Mouse (Mus musculus) mouse embryonic stem cell (cell line): ENCODE measurements around the gene Itga7.

Experiments used
- in situ Hi-C, 2 experiments: fragments of 300-500 bp; cut with MboI; formaldehyde crosslinking; loops; 1 replicate in 1 of 2; 3 replicates in 1 of 2; pipeline ENCODE4 v1.14.3; 2019 to 2020; ENCODE audit warnings: low sequenced_read_pairs in 2 of 2, low pct_unique_long_range_greater_than_20kb in 1 of 2, mixed read lengths in 1 of 2; ENCODE audit not compliant: unreplicated experiment in 1 of 2

Itga7 gene

DNA sequence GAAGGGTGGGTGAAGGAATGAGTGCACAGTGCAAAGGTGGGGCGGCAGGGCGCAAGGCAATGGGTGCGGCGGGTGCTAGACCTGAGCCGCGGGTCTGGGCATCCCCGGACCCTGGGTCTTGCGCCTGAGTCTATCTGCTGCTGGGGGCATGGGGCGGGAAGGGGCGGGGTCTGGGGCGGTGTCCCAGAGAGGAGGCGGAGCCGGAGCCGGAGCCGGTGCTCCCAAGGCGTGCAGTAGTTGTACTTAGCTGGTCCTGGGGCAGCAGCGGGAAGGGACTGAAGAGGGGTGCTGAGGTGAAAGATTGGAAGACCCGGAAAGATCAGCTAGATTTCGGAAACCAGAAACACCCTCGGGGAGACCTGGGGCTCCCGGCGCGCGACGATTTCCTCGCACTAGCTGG, at the start of gene Itga7:
Gene Itga7 (plus strand): TSS at position 245 of the 400 bp plus-strand sequence.
- in situ Hi-C loops, result no loop called here

DNA sequence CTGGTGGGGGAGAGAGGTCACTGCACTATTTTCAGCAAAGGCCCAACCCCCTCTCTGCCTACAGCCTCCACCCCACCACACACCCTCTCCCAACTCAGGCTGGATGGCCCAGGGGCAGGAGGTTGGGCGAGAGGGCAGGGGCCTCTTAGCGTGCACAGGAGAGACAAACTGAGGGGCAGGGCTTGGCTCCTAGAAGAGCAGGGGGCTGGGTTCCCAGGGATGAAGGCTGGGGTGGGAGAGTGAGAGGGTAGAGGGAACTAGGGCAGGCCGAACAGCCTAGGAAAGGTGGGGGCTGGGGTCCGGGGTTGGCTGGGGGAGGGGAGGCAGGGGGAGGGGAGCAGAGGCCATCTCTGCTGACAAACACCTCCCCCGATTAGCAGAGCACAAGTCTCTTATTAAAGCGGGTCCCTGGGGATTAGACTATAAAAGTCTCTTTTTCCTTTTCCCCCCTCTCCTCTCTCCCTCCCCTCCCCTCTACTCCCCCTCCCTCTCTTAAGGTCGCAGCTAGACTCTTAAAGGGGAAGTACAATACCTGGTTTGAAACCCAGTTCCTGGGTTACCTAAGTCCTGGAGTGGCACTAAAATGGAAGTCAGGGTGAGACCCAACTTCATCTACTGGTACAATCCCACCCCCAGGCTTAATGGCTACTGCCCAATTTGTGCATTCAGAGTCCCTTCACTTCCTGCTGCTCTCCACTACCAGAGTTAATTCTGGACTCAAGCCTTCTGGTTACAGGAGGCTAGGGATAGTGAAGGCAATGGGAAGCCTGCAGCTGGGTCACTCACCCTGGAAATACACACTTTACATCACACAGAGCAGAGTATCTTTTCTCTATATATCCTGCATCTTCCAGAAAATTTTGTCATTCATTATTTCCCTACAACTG, 44.4 kb upstream of the Itga7 start:
- in situ Hi-C loops, result no loop called here

GRCm38 (mm10) chr10:128889846-128890245, 43.8 kb upstream of the Itga7 start:
- in situ Hi-C loops, result loop anchor here (10.0 kb wide), 2 partner anchors 155 to 275 kb away; no protein-coding TSS in a partner anchor

DNA sequence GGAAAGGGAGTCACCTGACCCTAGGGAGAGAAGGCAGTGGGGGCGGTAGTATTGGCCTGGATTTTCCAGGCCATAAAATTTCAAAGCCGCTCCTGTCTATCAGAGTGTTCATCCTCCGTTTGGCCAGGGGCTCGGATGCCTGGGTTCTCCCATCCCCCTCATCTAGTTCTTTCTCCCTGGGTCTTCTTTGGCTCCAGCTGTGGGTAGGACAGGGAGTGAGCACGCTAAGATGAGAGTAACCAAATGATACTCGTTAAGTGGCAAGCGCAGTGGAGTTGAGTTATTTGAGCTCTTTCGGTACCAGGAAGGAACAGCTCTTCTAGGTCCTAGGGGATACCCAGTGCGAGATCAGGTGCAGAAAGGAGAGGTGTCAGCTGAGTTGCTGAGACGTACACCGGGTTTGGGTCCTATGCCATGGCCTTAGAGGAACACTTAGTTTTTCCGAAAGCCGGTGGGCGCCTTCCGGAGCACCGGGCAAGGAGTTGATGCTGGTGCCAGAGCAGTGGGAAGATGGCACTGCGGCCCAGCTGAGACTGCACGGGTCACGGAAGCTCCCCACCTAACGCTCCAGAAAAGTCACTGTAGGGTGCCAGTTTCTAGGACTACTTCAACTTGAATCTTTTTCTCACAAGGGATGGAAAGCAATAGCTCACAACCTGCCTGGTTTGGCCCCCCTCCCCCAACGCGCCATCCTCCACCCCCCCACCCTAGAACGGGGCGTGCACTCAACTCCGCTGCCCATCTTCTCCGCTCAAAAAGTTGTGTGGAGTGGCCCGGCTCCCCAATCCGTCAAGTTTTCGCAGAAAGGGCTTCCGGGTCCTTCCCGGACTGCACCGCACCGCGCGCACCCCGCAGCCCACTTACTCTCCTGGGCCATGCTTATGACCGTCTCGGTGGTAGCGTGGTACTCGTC, 43.0 kb upstream of the Itga7 start:
- in situ Hi-C loops, result loop anchor here (10.0 kb wide), 2 partner anchors 156 to 276 kb away; no protein-coding TSS in a partner anchor

DNA sequence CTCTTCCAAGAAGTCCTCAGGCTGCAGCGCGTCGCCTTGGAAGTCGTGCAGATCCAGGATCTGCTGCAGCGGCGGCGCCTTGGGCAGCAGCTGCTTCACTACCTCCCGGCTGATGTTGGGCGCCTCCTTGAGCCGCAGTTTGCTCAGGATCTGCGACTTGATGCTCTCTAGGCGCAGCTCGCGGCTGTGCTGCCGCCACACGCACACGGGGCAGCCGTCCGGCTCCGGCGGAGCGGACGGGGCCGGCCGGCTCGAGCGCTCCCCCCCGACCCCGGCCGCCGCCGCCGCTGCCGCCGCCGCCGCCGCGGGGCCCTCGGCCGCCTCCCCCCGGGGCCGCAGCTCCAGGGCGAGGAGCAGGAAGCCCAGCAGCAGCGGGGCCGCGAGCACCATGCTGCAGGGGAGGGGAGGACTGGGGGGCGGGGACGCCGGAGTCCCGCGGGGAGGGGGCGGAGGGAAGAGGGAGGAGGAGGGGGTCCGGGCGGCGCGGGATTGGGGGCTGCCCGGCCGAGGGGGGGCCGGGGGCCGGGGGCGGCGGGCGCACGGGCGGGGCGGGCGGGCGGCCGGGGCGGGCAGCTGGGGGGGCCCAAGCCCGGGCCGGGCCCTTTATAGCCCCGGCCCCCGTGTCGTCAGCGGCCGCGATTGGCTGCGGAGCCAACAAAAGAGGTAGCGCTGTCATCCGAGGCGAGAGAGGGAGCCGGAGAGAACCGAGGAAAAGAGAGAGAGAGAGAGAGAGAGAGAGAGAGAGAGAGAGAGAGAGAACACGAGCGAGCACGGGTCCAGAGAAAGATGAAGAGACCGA, 42.1 kb upstream of the Itga7 start, which contains the start of gene Gdf11:
Gene Gdf11 (minus strand): TSS at position 423 of the 799 bp plus-strand sequence.
- in situ Hi-C loops, result loop anchor here (10.0 kb wide), 2 partner anchors 157 to 277 kb away; no protein-coding TSS in a partner anchor

- in situ Hi-C loops, result loop anchor here (10.0 kb wide), 2 partner anchors 157 to 277 kb away; no protein-coding TSS in a partner anchor
Observed at GRCm38 (mm10) chr10:128892246-128892645, 41.4 kb upstream of the Itga7 start.

DNA sequence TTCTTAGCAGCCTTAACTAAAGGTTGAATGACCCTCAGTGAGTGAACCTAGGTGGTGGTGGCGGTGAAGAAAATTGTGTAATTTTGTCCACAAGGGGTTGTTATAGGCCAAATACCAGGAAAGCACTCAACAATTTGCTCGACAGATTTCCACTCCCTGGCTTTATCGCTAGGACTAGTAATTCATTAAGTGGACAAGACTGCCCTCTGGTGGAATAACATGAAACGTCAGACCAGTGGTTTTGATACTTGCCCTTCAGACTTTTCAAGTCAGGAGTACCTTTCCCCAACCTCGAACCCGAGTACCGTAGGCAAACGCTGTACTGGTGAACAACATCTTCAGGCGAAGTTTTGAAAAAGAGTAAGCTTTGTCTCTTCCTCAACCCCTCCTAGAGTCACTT, 38.2 kb upstream of the Itga7 start:
- in situ Hi-C loops, result loop anchor here (10.0 kb wide), 2 partner anchors 161 to 281 kb away; no protein-coding TSS in a partner anchor

DNA sequence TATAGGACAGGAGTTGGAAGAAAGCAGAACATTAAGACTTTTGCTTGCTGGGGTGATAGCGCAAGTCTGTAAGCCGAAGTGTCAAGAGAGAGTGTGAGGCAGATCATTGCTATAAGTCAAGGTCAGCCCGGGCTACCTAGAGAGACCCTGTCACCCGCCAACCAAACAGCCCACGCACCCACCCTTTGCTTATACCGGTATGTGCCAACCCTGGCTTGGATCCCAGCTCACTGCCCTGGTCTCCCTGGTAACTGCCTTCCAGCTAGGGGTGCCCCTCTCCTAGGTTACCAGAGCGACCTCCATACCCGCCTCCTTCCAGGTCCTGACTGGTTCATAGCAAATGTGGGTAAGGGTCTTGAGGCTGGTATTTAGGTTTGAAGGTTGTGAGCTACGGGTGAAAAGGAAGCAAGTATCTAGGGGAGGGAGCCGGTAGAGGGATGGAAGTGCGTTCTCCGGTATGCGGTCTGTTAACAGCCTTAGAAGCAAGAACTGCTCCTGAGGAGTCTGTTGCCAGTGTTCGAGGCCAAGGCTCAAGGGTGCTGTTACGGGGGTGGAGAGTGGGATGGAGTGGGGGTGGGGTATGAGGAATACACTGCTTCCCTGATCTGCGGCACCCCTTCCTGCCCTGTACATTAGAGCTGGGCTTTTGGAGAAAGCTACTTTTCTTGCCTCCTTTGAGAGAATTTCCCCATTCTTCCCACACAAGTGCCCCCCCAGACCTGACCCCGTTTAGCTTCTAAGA, 37.5 kb upstream of the Itga7 start:
- in situ Hi-C loops, result loop anchor here (10.0 kb wide), 2 partner anchors 161 to 281 kb away; no protein-coding TSS in a partner anchor

DNA sequence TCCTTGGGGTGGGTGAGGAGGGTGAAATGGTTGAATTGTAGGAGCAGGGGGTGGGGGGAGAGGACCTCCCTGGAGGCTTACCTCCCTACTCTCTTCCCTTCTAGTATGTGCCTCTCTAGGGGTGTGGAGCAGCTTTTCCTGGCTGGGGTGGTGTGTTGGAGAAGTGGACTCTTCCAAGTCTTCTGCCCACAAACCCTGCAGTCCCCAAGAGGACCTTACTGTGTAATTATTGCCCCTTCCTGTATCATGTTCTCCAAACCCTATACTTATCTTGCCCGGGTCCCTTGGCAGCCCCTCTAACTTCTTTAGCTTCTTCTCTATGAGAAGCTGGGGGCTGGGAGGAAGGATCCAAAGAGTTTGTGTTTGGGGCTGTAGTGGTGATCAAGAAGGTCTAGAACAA, 36.8 kb upstream of the Itga7 start:
- in situ Hi-C loops, result loop anchor here (10.0 kb wide), 2 partner anchors 162 to 282 kb away; no protein-coding TSS in a partner anchor

DNA sequence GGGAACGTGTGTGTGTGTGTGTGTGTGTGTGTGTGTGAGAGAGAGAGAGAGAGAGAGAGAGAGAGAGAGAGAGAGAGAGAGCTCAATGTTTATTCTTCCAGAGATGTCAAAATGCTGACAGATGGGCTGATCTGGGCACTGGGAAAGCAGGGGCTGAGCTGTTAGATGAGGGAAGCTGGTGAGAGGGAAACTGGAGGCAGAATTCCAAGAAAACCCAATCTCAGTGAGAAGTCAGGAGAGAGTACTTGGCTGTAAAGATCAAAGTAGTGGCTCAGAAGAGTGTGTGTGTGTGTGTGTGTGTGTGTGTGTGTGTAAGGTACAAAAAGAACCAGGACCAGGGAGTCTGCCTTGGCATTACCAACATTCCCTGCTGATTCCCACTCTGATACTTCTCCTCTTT, 36.1 kb upstream of the Itga7 start:
- in situ Hi-C loops, result loop anchor here (10.0 kb wide), 2 partner anchors 163 to 283 kb away; no protein-coding TSS in a partner anchor

GRCm38 (mm10) chr10:128899759-128900490, 33.7 kb upstream of the Itga7 start:
- in situ Hi-C loops, result loop anchor here (10.0 kb wide), 2 partner anchors 165 to 285 kb away; no protein-coding TSS in a partner anchor

GRCm38 (mm10) chr10:128900698-128901097, 32.9 kb upstream of the Itga7 start, which contains the start of gene Cd63:
Cd63 (plus strand) TSS chr10:128900989.
- in situ Hi-C loops, result no loop called here

- in situ Hi-C loops, result no loop called here
Observed at GRCm38 (mm10) chr10:128901409-128901808, 32.2 kb upstream of the Itga7 start.

GRCm38 (mm10) chr10:128902409-128902988, 31.1 kb upstream of the Itga7 start:
- in situ Hi-C loops, result no loop called here

DNA sequence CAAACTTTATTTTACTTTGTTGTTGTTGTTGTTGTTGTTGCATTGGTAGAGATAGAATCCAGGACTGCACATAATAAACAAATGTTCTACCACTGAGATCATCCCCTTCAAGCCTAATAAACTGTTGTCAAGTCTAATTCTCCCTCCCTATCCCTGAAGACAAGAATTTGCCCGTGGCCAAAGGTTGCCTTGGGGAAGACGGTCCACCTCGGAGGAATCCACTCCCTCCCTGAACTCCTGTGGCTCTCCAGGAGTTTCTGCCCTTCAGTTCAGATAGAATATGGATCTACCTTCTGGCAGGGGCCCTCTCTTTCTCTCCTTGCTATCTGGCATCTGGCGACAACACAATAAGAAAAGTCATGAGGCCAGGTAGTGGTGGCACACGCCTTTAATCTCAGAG, 28.8 kb upstream of the Itga7 start:
- in situ Hi-C loops, result no loop called here

- in situ Hi-C loops, result no loop called here
Observed at GRCm38 (mm10) chr10:128908778-128909448, 24.7 kb upstream of the Itga7 start.
